Mouse (Mus musculus): ENCODE results near the gene Usp19. TPM values are rescaled to one million over a fixed set of nuclear protein-coding genes. Genes with fewer than 3 reads are reported as not detected.
A peak's percentile ranks its signal among the peaks of the same experiment; 100 is the strongest.

Gene Usp19
- polyA plus RNA-seq, 1 experiment from 2014 or later = 37.1 TPM

DNA sequence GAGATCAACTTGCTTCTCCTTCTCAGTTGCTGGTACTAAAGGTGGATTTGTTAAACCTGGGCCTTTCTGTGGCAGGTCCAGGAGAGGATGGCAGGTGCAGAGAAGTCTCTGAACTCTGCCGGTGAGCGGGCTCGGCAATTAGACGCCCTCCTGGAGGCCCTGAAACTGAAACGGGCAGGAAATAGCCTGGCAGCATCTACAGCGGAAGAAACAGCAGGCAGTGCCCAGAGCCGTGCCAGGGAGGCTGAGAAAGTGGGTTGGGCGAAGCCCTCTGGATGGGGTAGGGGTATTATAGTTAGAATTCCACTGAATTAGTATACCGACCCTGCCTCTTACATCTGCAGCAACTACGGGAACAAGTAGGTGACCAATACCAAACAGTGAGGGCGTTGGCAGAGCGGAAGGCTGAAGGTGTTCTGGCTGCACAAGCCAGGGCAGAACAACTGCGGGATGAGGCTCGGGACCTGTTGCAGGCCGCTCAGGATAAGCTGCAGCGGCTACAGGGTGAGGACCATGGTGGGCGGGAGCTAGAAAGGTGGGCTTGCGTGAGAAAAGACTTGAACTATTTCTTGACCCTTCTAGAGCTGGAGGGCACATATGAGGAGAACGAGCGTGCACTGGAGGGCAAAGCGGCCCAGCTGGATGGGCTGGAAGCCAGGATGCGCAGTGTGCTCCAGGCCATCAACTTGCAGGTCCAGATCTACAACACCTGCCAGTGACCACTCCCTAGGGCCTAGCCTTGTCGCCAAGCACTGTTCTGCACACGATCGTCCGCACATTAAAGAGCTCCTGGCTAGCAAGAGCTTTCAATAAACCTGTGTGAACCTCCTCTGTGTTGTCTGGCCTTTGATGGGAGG is 472 bp upstream of the Usp19 start:
- TF ChIP-seq CTCF (IDR thresholded peaks at IDR 0.05) = no peak
- Histone ChIP-seq H3K36me3 (ENCODE audit: insufficient read depth, low read length) (peaks cover 62% of the 10 kb centered on the region), H3K4me1 (ENCODE audit: insufficient read depth, low read depth, low read length) (peaks cover 11% of the 10 kb centered on the region; the same call in 1 of the 2 replicates), H3K27me3 (replicated peaks; ENCODE audit: insufficient read depth, low read length) (no peaks in the 10 kb centered on the region), H3K27ac (ENCODE audit: low read length) (peak overlapping the region; percentile 91), H3K9ac (replicated peaks; ENCODE audit: low read depth) (no peak overlapping the region), H3K4me2 (replicated peaks; ENCODE audit: low read depth, low read length) (peak overlapping the region; percentile 79), H3K9me3 (ENCODE audit: low read length) (no peaks in the 10 kb centered on the region), H3K4me3 (ENCODE audit: low read depth, low read length) (peak overlapping the region; percentile 66)
- no peak; the same call in 1 of the 2 replicates for ATAC-seq
- WGBS = 60% methylated on average over 26 of the region's 26 CpGs
- no peak for DNase-seq (ENCODE audit: low spot score)

DNA sequence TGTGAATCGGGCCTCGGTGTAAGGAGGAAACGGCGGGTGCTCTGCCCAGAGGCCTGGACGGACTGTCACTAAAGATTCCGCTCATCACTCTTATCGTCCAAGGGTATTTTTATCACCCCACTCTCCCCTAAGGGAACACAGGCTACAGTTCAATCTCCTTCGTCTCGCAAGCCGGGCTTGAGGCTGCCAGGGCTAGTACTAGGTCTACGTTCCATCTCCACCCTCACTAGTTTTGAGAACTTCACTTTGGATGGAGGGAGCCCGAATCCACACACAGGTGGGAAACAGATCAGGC is 831 bp downstream of the Usp19 start:
- Histone ChIP-seq H3K27me3 (replicated peaks; ENCODE audit: insufficient read depth, low read length) (no peaks in the 10 kb centered on the region), H3K4me1 (ENCODE audit: insufficient read depth, low read depth, low read length) (peaks cover 11% of the 10 kb centered on the region; the same call in 1 of the 2 replicates), H3K9ac (replicated peaks; ENCODE audit: low read depth) (peak overlapping the region; percentile 78), H3K9me3 (ENCODE audit: low read length) (no peaks in the 10 kb centered on the region), H3K36me3 (ENCODE audit: insufficient read depth, low read length) (peaks cover 63% of the 10 kb centered on the region), H3K4me2 (replicated peaks; ENCODE audit: low read depth, low read length) (peak overlapping the region; percentile 79), H3K4me3 (ENCODE audit: low read depth, low read length) (peak overlapping the region; percentile 66), H3K27ac (ENCODE audit: low read length) (peak overlapping the region; percentile 91)
- WGBS = 4% methylated on average over 12 of the region's 12 CpGs
- ATAC-seq (no peak), DNase-seq (ENCODE audit: low spot score) (no peak)
- TF ChIP-seq CTCF (IDR thresholded peaks at IDR 0.05) = no peak
- no peak for TF ChIP-seq EP300 (IDR thresholded peaks at IDR 0.05)

DNA sequence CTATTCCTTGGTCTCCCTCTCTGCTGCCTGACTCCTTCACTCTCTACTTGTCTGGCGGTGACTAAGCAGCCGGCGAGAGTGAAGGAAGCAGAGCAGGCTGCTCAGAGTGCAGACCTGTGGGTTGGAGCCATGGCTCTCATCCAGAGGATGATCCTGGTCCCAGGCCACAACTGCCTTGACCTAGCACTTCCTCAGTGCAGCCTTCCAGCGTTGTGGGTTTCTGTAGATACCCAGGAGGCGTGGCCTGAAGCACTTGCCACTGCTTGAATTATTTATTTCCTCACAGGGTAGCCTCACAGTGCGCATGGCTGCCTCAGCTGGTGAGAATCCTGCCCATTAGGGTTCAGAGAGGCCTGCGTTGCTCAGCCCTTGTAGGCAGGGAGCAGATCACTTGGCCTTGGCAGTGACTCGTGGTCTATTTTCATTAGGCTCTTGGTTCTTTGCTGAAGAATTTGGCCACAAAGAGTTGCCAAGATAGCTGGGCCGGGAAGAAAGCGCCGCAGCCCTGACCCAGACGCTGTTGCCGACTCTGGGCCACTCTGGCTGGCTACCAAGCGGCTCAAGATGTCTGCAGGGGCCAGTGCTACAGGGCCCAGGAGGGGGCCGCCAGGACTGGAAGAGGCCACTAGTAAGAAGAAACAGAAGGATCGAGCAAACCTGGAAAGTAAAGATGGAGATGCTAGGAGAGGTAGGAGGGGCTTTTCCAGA is 1.8 kb downstream of the Usp19 start:
- no peaks in the 10 kb centered on the region for H3K9me3 ChIP-seq (ENCODE audit: low read length)
- peak overlapping the region; percentile 79 for H3K4me2 ChIP-seq (replicated peaks; ENCODE audit: low read depth, low read length)
- no peak overlapping the region for H3K4me3 ChIP-seq (ENCODE audit: low read depth, low read length)
- WGBS = 73% methylated on average over 16 of the region's 16 CpGs
- ATAC-seq = no peak
- no peaks in the 10 kb centered on the region for H3K27me3 ChIP-seq (replicated peaks; ENCODE audit: insufficient read depth, low read length)
- peak overlapping the region; percentile 78; the same call in 1 of the 2 replicates for H3K9ac ChIP-seq (replicated peaks; ENCODE audit: low read depth)
- TF ChIP-seq CTCF (IDR thresholded peaks at IDR 0.05) (no peak), EP300 (IDR thresholded peaks at IDR 0.05) (no peak)
- DNase-seq (ENCODE audit: low spot score) = peak; percentile 49
- peaks cover 11% of the 10 kb centered on the region; the same call in 1 of the 2 replicates for H3K4me1 ChIP-seq (ENCODE audit: insufficient read depth, low read depth, low read length)
- H3K36me3 ChIP-seq (ENCODE audit: insufficient read depth, low read length) = peaks cover 63% of the 10 kb centered on the region
- peak overlapping the region; percentile 26; the same call in 1 of the 2 replicates for H3K27ac ChIP-seq (ENCODE audit: low read length)

DNA sequence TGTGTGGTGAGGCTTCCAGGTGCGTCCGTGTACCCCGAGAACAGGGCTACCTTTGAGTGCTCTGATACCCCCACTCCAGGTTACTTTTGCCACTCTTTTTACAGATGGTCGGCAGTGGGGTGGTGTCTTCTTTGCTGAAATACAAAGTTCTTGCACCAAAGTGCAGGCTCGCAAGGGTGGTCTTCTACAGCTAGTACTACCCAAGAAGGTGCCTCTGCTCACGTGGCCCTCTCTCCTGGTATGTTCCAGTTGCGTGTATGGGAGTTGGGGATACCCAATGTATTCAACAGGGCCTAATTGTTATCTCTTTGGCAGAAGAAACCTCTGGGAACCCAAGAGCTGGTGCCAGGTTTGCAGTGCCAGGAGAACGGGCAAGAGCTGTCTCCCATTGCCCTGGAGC is 2.8 kb downstream of the Usp19 start:
- Histone ChIP-seq H3K36me3 (ENCODE audit: insufficient read depth, low read length) (peaks cover 63% of the 10 kb centered on the region), H3K4me3 (ENCODE audit: low read depth, low read length) (no peak overlapping the region), H3K4me2 (replicated peaks; ENCODE audit: low read depth, low read length) (no peak overlapping the region), H3K9ac (replicated peaks; ENCODE audit: low read depth) (no peak overlapping the region), H3K27me3 (replicated peaks; ENCODE audit: insufficient read depth, low read length) (no peaks in the 10 kb centered on the region), H3K27ac (ENCODE audit: low read length) (no peak overlapping the region), H3K9me3 (ENCODE audit: low read length) (no peaks in the 10 kb centered on the region), H3K4me1 (ENCODE audit: insufficient read depth, low read depth, low read length) (peaks cover 11% of the 10 kb centered on the region; the same call in 1 of the 2 replicates)
- DNase-seq (ENCODE audit: low spot score) = no peak
- TF ChIP-seq CTCF (IDR thresholded peaks at IDR 0.05) (no peak), EP300 (IDR thresholded peaks at IDR 0.05) (no peak)
- ATAC-seq = no peak
- WGBS = 94% methylated on average over 8 of the region's 8 CpGs

DNA sequence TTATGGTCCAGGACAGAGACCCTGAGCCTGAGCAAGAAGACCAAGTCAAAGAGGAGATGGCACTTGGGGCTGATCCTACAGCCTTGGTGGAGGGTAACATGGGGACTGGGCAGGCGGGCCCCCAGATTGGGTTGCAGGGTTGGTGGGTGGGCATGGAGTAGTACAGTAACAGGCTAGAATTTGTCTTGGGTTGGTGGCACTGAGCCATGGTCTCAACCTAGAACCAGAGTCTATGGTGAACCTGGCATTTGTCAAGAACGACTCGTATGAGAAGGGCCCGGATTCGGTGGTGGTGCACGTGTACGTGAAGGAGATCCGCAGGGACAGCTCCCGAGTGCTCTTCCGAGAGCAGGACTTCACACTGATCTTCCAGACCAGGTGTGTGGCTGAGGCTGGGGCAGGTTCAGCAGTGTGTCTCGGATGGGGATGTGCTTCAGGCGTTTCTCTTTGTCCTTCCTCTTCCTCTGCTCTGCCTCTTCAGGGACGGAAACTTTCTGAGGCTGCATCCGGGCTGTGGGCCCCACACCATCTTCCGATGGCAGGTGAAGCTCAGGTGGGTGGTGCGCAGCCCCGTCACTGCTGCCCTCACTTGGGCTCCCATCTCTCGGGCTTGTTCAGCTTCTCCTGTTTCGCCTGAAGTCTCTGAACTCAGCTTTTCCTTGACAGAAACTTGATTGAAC is 3.9 kb downstream of the Usp19 start:
- no peak for DNase-seq (ENCODE audit: low spot score)
- no peaks in the 10 kb centered on the region for H3K9me3 ChIP-seq (ENCODE audit: low read length)
- 91% methylated on average over 19 of the region's 19 CpGs for WGBS
- TF ChIP-seq EP300 (IDR thresholded peaks at IDR 0.05) = no peak
- TF ChIP-seq CTCF (IDR thresholded peaks at IDR 0.05) = no peak
- peaks cover 63% of the 10 kb centered on the region for H3K36me3 ChIP-seq (ENCODE audit: insufficient read depth, low read length)
- H3K9ac ChIP-seq (replicated peaks; ENCODE audit: low read depth) = no peak overlapping the region
- peaks cover 11% of the 10 kb centered on the region; the same call in 1 of the 2 replicates for H3K4me1 ChIP-seq (ENCODE audit: insufficient read depth, low read depth, low read length)
- H3K4me3 ChIP-seq (ENCODE audit: low read depth, low read length) = no peak overlapping the region
- H3K4me2 ChIP-seq (replicated peaks; ENCODE audit: low read depth, low read length) = no peak overlapping the region
- H3K27me3 ChIP-seq (replicated peaks; ENCODE audit: insufficient read depth, low read length) = no peaks in the 10 kb centered on the region
- ATAC-seq = no peak
- H3K27ac ChIP-seq (ENCODE audit: low read length) = no peak overlapping the region

DNA sequence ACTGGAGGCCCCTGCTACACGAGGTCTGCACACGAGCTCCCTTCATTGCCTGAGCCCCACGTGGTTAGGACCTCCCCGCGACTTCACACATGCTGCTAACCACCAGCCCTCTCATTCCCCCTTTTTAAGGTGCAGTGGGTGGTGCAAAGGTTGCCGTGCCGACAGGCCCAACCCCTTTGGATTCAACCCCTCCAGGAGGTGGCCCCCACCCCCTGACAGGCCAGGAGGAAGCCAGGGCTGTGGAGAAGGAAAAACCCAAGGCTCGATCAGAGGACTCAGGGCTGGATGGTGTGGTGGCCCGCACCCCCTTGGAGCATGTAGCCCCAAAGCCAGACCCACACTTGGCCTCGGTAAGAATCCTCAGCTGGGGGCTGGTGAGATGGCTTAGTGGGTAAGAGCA is 4.5 kb downstream of the Usp19 start:
- Histone ChIP-seq H3K27me3 (replicated peaks; ENCODE audit: insufficient read depth, low read length) (no peaks in the 10 kb centered on the region), H3K9ac (replicated peaks; ENCODE audit: low read depth) (no peak overlapping the region), H3K4me1 (ENCODE audit: insufficient read depth, low read depth, low read length) (peaks cover 11% of the 10 kb centered on the region; the same call in 1 of the 2 replicates), H3K4me2 (replicated peaks; ENCODE audit: low read depth, low read length) (no peak overlapping the region), H3K4me3 (ENCODE audit: low read depth, low read length) (no peak overlapping the region), H3K27ac (ENCODE audit: low read length) (no peak overlapping the region), H3K9me3 (ENCODE audit: low read length) (no peaks in the 10 kb centered on the region), H3K36me3 (ENCODE audit: insufficient read depth, low read length) (peaks cover 65% of the 10 kb centered on the region)
- no peak for ATAC-seq
- WGBS = 83% methylated on average over 10 of the region's 10 CpGs
- TF ChIP-seq EP300 (IDR thresholded peaks at IDR 0.05) (no peak), CTCF (IDR thresholded peaks at IDR 0.05) (no peak)
- no peak for DNase-seq (ENCODE audit: low spot score)

Measured in lung, postnatal 0 days (tissue).